Mouse (Mus musculus): ENCODE data around the gene Gm15217. TPM values are rescaled to one million over a fixed set of nuclear protein-coding genes. Genes with fewer than 3 reads are reported as not detected.

The Gm15217 gene
- polyA plus RNA-seq, 1 experiment from 2014 or later, result 0.18 TPM

DNA sequence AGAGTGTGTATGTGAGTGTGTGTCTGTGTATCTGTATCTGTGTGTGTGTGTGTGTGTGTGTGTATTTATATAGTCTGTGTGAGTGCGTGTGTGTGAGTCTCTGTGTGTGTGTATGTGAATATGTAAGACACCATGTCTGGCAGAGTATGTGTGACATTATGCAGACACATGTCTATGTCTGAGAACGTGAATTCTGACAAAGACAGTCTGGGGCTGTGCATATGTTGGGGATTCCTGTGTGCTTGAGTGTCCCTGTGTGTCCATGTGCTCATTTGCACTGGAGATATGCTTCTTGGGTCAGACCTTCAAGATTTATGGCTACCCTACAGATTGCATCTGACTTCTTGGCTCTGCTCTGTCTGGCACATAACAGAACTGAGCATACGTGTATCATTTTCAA is 42.6 kb downstream of the Gm15217 start:
- ATAC-seq (ENCODE audit: low FRiP score, low TSS enrichment) (no peak), DNase-seq (ENCODE audit: low spot score) (no peak)
- Histone ChIP-seq H3K4me3 (ENCODE audit: low read depth, low read length) (no peak overlapping the region), H3K36me3 (ENCODE audit: control insufficient read depth, insufficient read depth, low read length) (no peaks in the 10 kb centered on the region), H3K4me2 (replicated peaks; ENCODE audit: low read depth) (no peak overlapping the region), H3K27me3 (ENCODE audit: control insufficient read depth, insufficient read depth, low read length) (no peaks in the 10 kb centered on the region), H3K27ac (replicated peaks) (no peak overlapping the region), H3K9me3 (ENCODE audit: control insufficient read depth, low read length) (no peaks in the 10 kb centered on the region), H3K4me1 (replicated peaks; ENCODE audit: control insufficient read depth, insufficient read depth) (no peaks in the 10 kb centered on the region), H3K9ac (ENCODE audit: low read length) (no peak overlapping the region)
- TF ChIP-seq EP300 (optimal IDR thresholded peaks at IDR 0.05) (no peak), CTCF (IDR thresholded peaks at IDR 0.05; ENCODE audit: low read depth) (no peak)
- WGBS, result 73% methylated on average over 3 of the region's 3 CpGs

DNA sequence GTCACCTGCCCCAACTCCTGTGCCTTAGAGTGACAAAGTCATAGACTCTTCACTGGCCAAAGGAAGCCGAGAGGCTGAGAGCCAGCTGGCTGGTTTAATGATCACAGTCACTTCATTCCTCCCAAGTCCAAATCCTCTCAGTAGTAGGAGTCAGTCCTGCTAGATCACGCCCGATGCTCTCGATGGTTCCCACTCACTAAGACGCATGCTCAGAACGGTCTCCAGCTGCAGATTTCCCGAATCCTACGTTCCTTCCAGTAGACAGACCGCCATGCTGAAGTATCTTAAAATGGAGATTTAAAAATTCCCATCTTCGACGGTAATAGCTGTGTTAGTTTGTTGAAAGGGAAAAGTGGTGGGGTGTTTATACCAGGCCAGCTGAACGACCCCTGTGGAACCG is 48.0 kb downstream of the Gm15217 start:
- Histone ChIP-seq H3K36me3 (ENCODE audit: control insufficient read depth, insufficient read depth, low read length) (no peaks in the 10 kb centered on the region), H3K9me3 (ENCODE audit: control insufficient read depth, low read length) (no peaks in the 10 kb centered on the region), H3K27ac (replicated peaks) (no peak overlapping the region), H3K4me3 (ENCODE audit: low read depth, low read length) (no peak overlapping the region), H3K27me3 (ENCODE audit: control insufficient read depth, insufficient read depth, low read length) (no peaks in the 10 kb centered on the region), H3K4me2 (replicated peaks; ENCODE audit: low read depth) (no peak overlapping the region), H3K9ac (ENCODE audit: low read length) (no peak overlapping the region), H3K4me1 (replicated peaks; ENCODE audit: control insufficient read depth, insufficient read depth) (no peaks in the 10 kb centered on the region)
- TF ChIP-seq CTCF (IDR thresholded peaks at IDR 0.05; ENCODE audit: low read depth), result no peak
- TF ChIP-seq EP300 (optimal IDR thresholded peaks at IDR 0.05), result no peak
- DNase-seq (ENCODE audit: low spot score) (no peak), ATAC-seq (ENCODE audit: low FRiP score, low TSS enrichment) (no peak)
- 82% methylated on average over 13 of the region's 13 CpGs for WGBS

DNA sequence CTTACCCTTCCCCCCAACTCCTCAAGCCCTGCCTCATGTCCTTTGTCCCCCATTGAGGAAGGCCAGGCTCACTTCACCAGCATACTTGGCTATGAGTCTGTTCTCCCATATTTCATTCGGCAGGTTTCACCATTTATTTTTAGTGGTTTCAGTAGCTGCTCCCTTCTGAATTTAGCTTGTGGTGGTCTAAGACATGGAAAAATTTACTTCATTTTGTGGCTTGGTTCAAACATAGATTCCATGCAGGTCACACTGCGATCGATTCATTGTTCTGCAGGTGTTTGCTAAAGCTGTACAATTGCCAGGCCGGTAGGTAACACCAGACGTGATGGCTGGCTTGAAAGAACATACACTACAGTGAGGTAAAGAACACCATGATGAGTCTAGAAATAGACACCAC is 51.0 kb downstream of the Gm15217 start:
- WGBS, result 79% methylated on average over 5 of the region's 5 CpGs
- Histone ChIP-seq H3K4me2 (replicated peaks; ENCODE audit: low read depth) (no peak overlapping the region), H3K9ac (ENCODE audit: low read length) (no peak overlapping the region), H3K27me3 (ENCODE audit: control insufficient read depth, insufficient read depth, low read length) (no peaks in the 10 kb centered on the region), H3K36me3 (ENCODE audit: control insufficient read depth, insufficient read depth, low read length) (no peaks in the 10 kb centered on the region), H3K4me3 (ENCODE audit: low read depth, low read length) (no peak overlapping the region), H3K9me3 (ENCODE audit: control insufficient read depth, low read length) (no peaks in the 10 kb centered on the region), H3K4me1 (replicated peaks; ENCODE audit: control insufficient read depth, insufficient read depth) (no peaks in the 10 kb centered on the region), H3K27ac (replicated peaks) (no peak overlapping the region)
- DNase-seq (ENCODE audit: low spot score) (no peak), ATAC-seq (ENCODE audit: low FRiP score, low TSS enrichment) (no peak)
- no peak for TF ChIP-seq CTCF (IDR thresholded peaks at IDR 0.05; ENCODE audit: low read depth)
- no peak for TF ChIP-seq EP300 (optimal IDR thresholded peaks at IDR 0.05)

Other genes with a start within 250 kb of the Gm15217 start
- 20.3 and 23.3 TPM in 2 replicates for gene Bmp4, start 11.3 kb downstream of the Gm15217 start, polyA plus RNA-seq (2015; fragmentation: Nextera tagmentation; extraction: Ambion mirVana)

Data from stomach, postnatal 0 days (tissue).